Mouse (Mus musculus) thymus, adult 2 months (tissue): ENCODE measurements around the gene Tead4.

Source experiments
- CTCF ChIP-seq: fragments of 200-500 bp; IDR thresholded peaks from 2 replicates; pipeline ENCODE4 v1.5.1; 2012; ENCODE audit warnings: mild to moderate bottlenecking, control low read depth, low read length, moderate library complexity, borderline replicate concordance; ENCODE audit not compliant: control insufficient read depth, poor library complexity, insufficient read depth; ENCODE audit errors: extremely low read depth
- POLR2A ChIP-seq: fragments of 200-500 bp; IDR thresholded peaks from 2 replicates; pipeline ENCODE4 v1.6.1; 2012; ENCODE audit warnings: mild to moderate bottlenecking, low read length, control low read depth, moderate library complexity; ENCODE audit not compliant: control insufficient read depth, poor library complexity, insufficient read depth; ENCODE audit errors: extremely low read depth

DNA sequence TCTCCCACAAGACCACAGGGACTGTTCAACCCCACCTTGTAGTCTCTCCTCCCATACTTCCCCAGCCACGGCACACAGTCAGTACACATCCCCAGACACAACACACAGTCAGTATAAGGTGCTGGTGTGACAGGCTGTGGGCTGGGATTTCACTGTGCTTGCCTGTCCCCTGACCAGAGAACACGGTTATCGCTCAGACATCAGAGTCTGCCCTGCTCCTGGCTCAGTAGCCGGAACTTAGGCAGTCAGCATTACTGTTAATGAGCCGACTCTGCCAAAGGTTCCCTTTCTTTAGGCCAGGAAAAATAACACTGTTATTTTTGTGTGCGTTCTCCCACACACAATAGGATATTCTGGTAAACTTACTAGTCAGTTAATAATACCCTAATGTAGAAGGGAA lies 24.3 kb downstream of the Tead4 start:
- no peak for TF ChIP-seq POLR2A
- no peak for TF ChIP-seq CTCF
